Mouse (Mus musculus): ENCODE measurements around the gene Fam168a.

DNA sequence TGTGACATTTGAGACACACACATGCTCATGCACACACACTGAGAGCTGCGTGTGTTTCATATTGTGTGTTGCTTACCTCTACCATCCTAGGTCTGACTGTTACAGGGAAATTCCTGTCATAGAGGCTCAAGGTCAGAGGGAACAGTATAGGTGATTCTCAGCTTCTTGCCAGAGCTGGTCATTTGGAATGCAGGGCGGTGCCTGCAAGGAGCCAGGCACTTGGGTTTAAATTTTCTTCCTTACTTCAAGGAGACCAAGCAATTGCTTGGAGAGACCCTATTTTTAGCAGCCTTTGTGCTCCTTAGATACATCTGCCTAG lies 111.0 kb downstream of the Fam168a start:
- no peak for TF ChIP-seq CTCF (IDR thresholded peaks at IDR 0.05; ENCODE audit: low read depth, low read length)
- no peak for TF ChIP-seq GATA1 (IDR thresholded peaks at IDR 0.05; ENCODE audit: borderline replicate concordance, low read length)

All from G1E (cell line).